Mouse (Mus musculus) olfactory bulb, adult 2 months (tissue): Measurements from ENCODE around the gene Adgrg5.

Source experiments
- CTCF ChIP-seq: fragments of 200-500 bp; IDR thresholded peaks from 2 replicates; pipeline ENCODE4 v1.5.1; 2012; ENCODE audit warnings: low read depth, mild to moderate bottlenecking, low read length, moderate library complexity; ENCODE audit not compliant: insufficient read depth
- POLR2A ChIP-seq: fragments of 200-500 bp; IDR thresholded peaks from 2 replicates; pipeline ENCODE4 v1.6.1; 2012; ENCODE audit warnings: mild to moderate bottlenecking, low read depth, low read length, moderate library complexity; ENCODE audit not compliant: insufficient read depth

- TF ChIP-seq POLR2A: no peak
- no peak for TF ChIP-seq CTCF
These were observed 11.7 kb downstream of the Adgrg5 start for GRCm38 (mm10) chr8:94935172-94935571.
